Mouse (Mus musculus) MEL (cell line): ENCODE results near the gene Parp11. TPM values are rescaled to one million over a fixed set of nuclear protein-coding genes. Genes with fewer than 3 reads are reported as not detected.

Source experiments
- DNase-seq: peaks from one replicate; pipeline ENCODE4 v3.0.0; 2011; ENCODE audit warnings: low read depth, low spot score
- H3K27ac ChIP-seq: 2 replicates; pipeline ENCODE4 v1.5.1; 2012; ENCODE audit warnings: low read depth, mild to moderate bottlenecking, control low read depth, low read length, moderate library complexity; ENCODE audit not compliant: control insufficient read depth
- H3K27me3 ChIP-seq, 2 experiments: fragments of 150-350 bp in 1 of 2; sonication (generic) in 1 of 2; 2 replicates each; pipeline ENCODE4 v1.6.1; 2012; ENCODE audit warnings: low read length in 2 of 2, mild to moderate bottlenecking in 2 of 2, improper control_type of control experiment in 1 of 2, moderate library complexity in 1 of 2; ENCODE audit not compliant: insufficient read depth in 2 of 2, control insufficient read depth in 1 of 2
- H3K36me3 ChIP-seq, 2 experiments: 2 replicates each; pipeline ENCODE4 v1.6.1; 2012 to 2014; ENCODE audit warnings: low read length in 2 of 2, improper control_type of control experiment in 1 of 2, inconsistent platforms in 1 of 2, mild to moderate bottlenecking in 1 of 2; ENCODE audit not compliant: insufficient read depth in 2 of 2, control insufficient read depth in 1 of 2
- H3K4me1 ChIP-seq, 2 experiments: fragments of 150-350 bp in 1 of 2; sonication (generic) in 1 of 2; 2 replicates each; pipeline ENCODE4 v1.6.1; 2012; ENCODE audit warnings: low read length in 2 of 2, improper control_type of control experiment in 1 of 2, mild to moderate bottlenecking in 1 of 2; ENCODE audit not compliant: insufficient read depth in 2 of 2, control insufficient read depth in 1 of 2
- H3K4me3 ChIP-seq, 2 experiments: fragments of 150-350 bp in 1 of 2; sonication (generic) in 1 of 2; 2 replicates each; pipeline ENCODE4 v1.5.1; 2012; ENCODE audit warnings: low read depth in 2 of 2, low read length in 2 of 2, mild to moderate bottlenecking in 2 of 2, moderate library complexity in 2 of 2, control low read depth in 1 of 2, improper control_type of control experiment in 1 of 2; ENCODE audit not compliant: control insufficient read depth in 1 of 2, insufficient read depth in 1 of 2
- H3K79me2 ChIP-seq: 2 replicates; pipeline ENCODE4 v1.6.1; 2012; ENCODE audit warnings: mild to moderate bottlenecking, low read length, moderate library complexity; ENCODE audit not compliant: control insufficient read depth, poor library complexity, insufficient read depth
- H3K9ac ChIP-seq: 2 replicates; pipeline ENCODE4 v1.6.1; 2012; ENCODE audit warnings: low read depth, mild to moderate bottlenecking, control low read depth, low read length, moderate library complexity; ENCODE audit not compliant: control insufficient read depth, poor library complexity, severe bottlenecking
- H3K9me3 ChIP-seq: fragments of 150-350 bp; sonication (generic); replicated peaks from 2 replicates; pipeline ENCODE4 v1.6.1; 2012; ENCODE audit warnings: mild to moderate bottlenecking, low read length, improper control_type of control experiment, moderate library complexity; ENCODE audit not compliant: insufficient read depth
- CHD1 ChIP-seq: IDR thresholded peaks from 2 replicates; pipeline ENCODE4 v1.6.1; 2012; ENCODE audit warnings: low read depth, mild to moderate bottlenecking, inconsistent platforms, low read length, improper control_type of control experiment
- ETS1 ChIP-seq: IDR thresholded peaks from 2 replicates; pipeline ENCODE4 v1.6.1; 2012; ENCODE audit warnings: low read depth, mild to moderate bottlenecking, inconsistent platforms, low read length, improper control_type of control experiment, moderate library complexity
- HCFC1 ChIP-seq: IDR thresholded peaks from 2 replicates; pipeline ENCODE4 v1.6.1; 2012; ENCODE audit warnings: low read depth, mild to moderate bottlenecking, inconsistent platforms, low read length, improper control_type of control experiment, moderate library complexity
- MAX ChIP-seq: IDR thresholded peaks from 2 replicates; pipeline ENCODE4 v1.6.1; 2011; ENCODE audit warnings: low read length, improper control_type of control experiment
- MEF2A ChIP-seq: IDR thresholded peaks from 2 replicates; pipeline ENCODE4 v1.6.1; 2014; ENCODE audit warnings: low read depth, mild to moderate bottlenecking, inconsistent platforms, low read length, improper control_type of control experiment; ENCODE audit not compliant: poor library complexity, insufficient replicate concordance, severe bottlenecking; ENCODE audit errors: extremely low read depth
- MXI1 ChIP-seq: IDR thresholded peaks from 2 replicates; pipeline ENCODE4 v1.6.1; 2011; ENCODE audit warnings: mild to moderate bottlenecking, low read depth, low read length, improper control_type of control experiment
- NELFE ChIP-seq: IDR thresholded peaks from 2 replicates; pipeline ENCODE4 v1.6.1; 2011; ENCODE audit warnings: low read depth, low read length, improper control_type of control experiment
- POLR2A ChIP-seq, 2 experiments: IDR thresholded peaks; 2 replicates each; pipeline ENCODE4 v1.6.1; 2011 to 2012; ENCODE audit warnings: low read length in 2 of 2, mild to moderate bottlenecking in 2 of 2, control low read depth in 1 of 2, improper control_type of control experiment in 1 of 2, low read depth in 1 of 2, moderate library complexity in 1 of 2; ENCODE audit not compliant: control insufficient read depth in 1 of 2, insufficient read depth in 1 of 2, poor library complexity in 1 of 2
- POLR2AphosphoS5 ChIP-seq: IDR thresholded peaks from 2 replicates; pipeline ENCODE4 v1.6.1; 2012; ENCODE audit warnings: low read depth, borderline replicate concordance, mild to moderate bottlenecking, inconsistent platforms, low read length, moderate library complexity, mixed read lengths
- RCOR1 ChIP-seq: IDR thresholded peaks from 2 replicates; pipeline ENCODE4 v1.6.1; 2012; ENCODE audit warnings: low read depth, mild to moderate bottlenecking, inconsistent platforms, low read length, improper control_type of control experiment
- SMC3 ChIP-seq: IDR thresholded peaks from 2 replicates; pipeline ENCODE4 v1.6.1; 2011; ENCODE audit warnings: low read depth, low read length, improper control_type of control experiment
- UBTF ChIP-seq: IDR thresholded peaks from 2 replicates; pipeline ENCODE4 v1.6.1; 2012; ENCODE audit warnings: low read depth, mild to moderate bottlenecking, inconsistent platforms, low read length, improper control_type of control experiment, moderate library complexity, borderline replicate concordance; ENCODE audit not compliant: insufficient read depth
- USF2 ChIP-seq, 2 experiments: IDR thresholded peaks; 2 replicates each; pipeline ENCODE4 v1.6.1; 2011 to 2012; ENCODE audit warnings: improper control_type of control experiment in 2 of 2, low read length in 2 of 2, borderline replicate concordance in 1 of 2, inconsistent platforms in 1 of 2, low read depth in 1 of 2, mild to moderate bottlenecking in 1 of 2; ENCODE audit not compliant: insufficient read depth in 1 of 2
- ZKSCAN1 ChIP-seq: IDR thresholded peaks from 2 replicates; pipeline ENCODE4 v1.6.1; 2012; ENCODE audit warnings: low read depth, mild to moderate bottlenecking, inconsistent platforms, low read length, improper control_type of control experiment, moderate library complexity
- ZNF384 ChIP-seq: IDR thresholded peaks from 2 replicates; pipeline ENCODE4 v1.6.1; 2012; ENCODE audit warnings: low read depth, mild to moderate bottlenecking, inconsistent platforms, low read length, improper control_type of control experiment
- polyA plus RNA-seq, 2 experiments: library from polyadenylated mRNA; stranded (reverse) in 1 of 2; unstranded in 1 of 2; fragments of >175 nt in 1 of 2; fragments of >200 nt in 1 of 2; gene quantifications; 2 replicates each; pipeline versions ENCODE4 v1.2.1 to v1.2.4; 2012; ENCODE audit warnings: low replicate concordance in 2 of 2, low read depth in 1 of 2; ENCODE audit not compliant: insufficient read length in 2 of 2, insufficient read depth in 1 of 2, missing spikeins in 1 of 2
- total RNA-seq: library from RNA; depleted of rRNA; stranded (reverse); fragments of 300-350 nt; gene quantifications from 2 replicates; pipeline ENCODE4 v1.2.3, GENCODE M21; 2012

Gene Parp11
- total and polyA plus RNA-seq, 3 experiments, result 5.9 to 8.2 TPM; not detected in 1

- H3K4me1 ChIP-seq, result no peaks in the 10 kb centered on the region
- H3K9me3 ChIP-seq, result no peaks in the 10 kb centered on the region
- H3K27ac ChIP-seq, result no peak overlapping the region
- H3K36me3 ChIP-seq, result no peaks in the 10 kb centered on the region
- DNase-seq, result no peak
- TF ChIP-seq HCFC1 (no peak), ZKSCAN1 (no peak), POLR2A (IDR thresholded peaks at IDR 0.05; ENCODE audit: control insufficient read depth in 1 of 2, insufficient read depth in 1 of 2, low read depth in 1 of 2, low read length in 2 of 2, poor library complexity in 1 of 2) (no peak), ZNF384 (no peak)
- H3K4me3 ChIP-seq, result no peak overlapping the region
- peaks cover 0 to 4% of the 10 kb centered on the region in 2 experiments; a peak in 1 of 4 replicates for H3K27me3 ChIP-seq
- no peak overlapping the region for H3K9ac ChIP-seq
- H3K79me2 ChIP-seq, result no peaks in the 10 kb centered on the region
These were observed 28.3 kb upstream of the Parp11 start for GRCm38 (mm10) chr6:127418322-127418721.

- Histone ChIP-seq H3K27me3 (peaks cover 0 to 4% of the 10 kb centered on the region in 2 experiments; a peak in 1 of 4 replicates), H3K9me3 (no peaks in the 10 kb centered on the region), H3K79me2 (no peaks in the 10 kb centered on the region), H3K27ac (no peak overlapping the region), H3K36me3 (no peaks in the 10 kb centered on the region), H3K9ac (no peak overlapping the region), H3K4me1 (no peaks in the 10 kb centered on the region), H3K4me3 (no peak overlapping the region)
- no peak for TF ChIP-seq MEF2A
- TF ChIP-seq SMC3, result no peak
- no peak for TF ChIP-seq CHD1
- no peak for TF ChIP-seq POLR2AphosphoS5
- TF ChIP-seq USF2 (IDR thresholded peaks at IDR 0.05; ENCODE audit: borderline replicate concordance in 1 of 2, insufficient read depth in 1 of 2, low read depth in 1 of 2, low read length in 2 of 2), result no peak
- no peak for TF ChIP-seq ETS1
- no peak for TF ChIP-seq NELFE
- no peak for TF ChIP-seq MAX
- no peak for TF ChIP-seq RCOR1
- TF ChIP-seq UBTF, result no peak
- TF ChIP-seq MXI1, result no peak
- TF ChIP-seq POLR2A (IDR thresholded peaks at IDR 0.05; ENCODE audit: control insufficient read depth in 1 of 2, insufficient read depth in 1 of 2, low read depth in 1 of 2, low read length in 2 of 2, poor library complexity in 1 of 2), result no peak
- DNase-seq, result peak; percentile 13
These were observed 26.5 kb upstream of the Parp11 start for GRCm38 (mm10) chr6:127420115-127420514.
